Mouse (Mus musculus) neural tube, embryonic 13.5 days (tissue): Measurements from ENCODE around the gene Fyttd1. TPM values are rescaled to one million over a fixed set of nuclear protein-coding genes. Genes with fewer than 3 reads are reported as not detected.

Source experiments
- ATAC-seq: fragments of 200-750 bp; cut with Nextera tagmentation; 2 replicates; pipeline ENCODE4 v1.8.0; 2017; ENCODE audit warnings: low read depth, mild to moderate bottlenecking, moderate TSS enrichment, moderate library complexity
- H3K27ac ChIP-seq: fragments of 300-500 bp; sonication (generic); replicated peaks from 2 replicates; pipeline ENCODE4 v1.5.1; 2015; ENCODE audit warnings: moderate library complexity, mild to moderate bottlenecking, inconsistent platforms
- H3K27me3 ChIP-seq: fragments of 300-500 bp; sonication (generic); 2 replicates; pipeline ENCODE4 v1.6.1; 2015; ENCODE audit warnings: mild to moderate bottlenecking, inconsistent platforms
- H3K36me3 ChIP-seq: fragments of 300-500 bp; sonication (generic); 2 replicates; pipeline ENCODE4 v1.6.1; 2015; ENCODE audit warnings: mild to moderate bottlenecking, inconsistent platforms
- H3K4me1 ChIP-seq: fragments of 300-500 bp; sonication (generic); replicated peaks from 2 replicates; pipeline ENCODE4 v1.6.1; 2015; ENCODE audit warnings: inconsistent platforms
- H3K4me2 ChIP-seq: fragments of 300-500 bp; sonication (generic); 2 replicates; pipeline ENCODE4 v1.6.1; 2015; ENCODE audit warnings: inconsistent platforms, mild to moderate bottlenecking, moderate library complexity
- H3K4me3 ChIP-seq: fragments of 300-500 bp; sonication (generic); 2 replicates; pipeline ENCODE4 v1.5.1; 2015; ENCODE audit warnings: mild to moderate bottlenecking, inconsistent platforms
- H3K9ac ChIP-seq: fragments of 300-500 bp; sonication (generic); 2 replicates; pipeline ENCODE4 v1.6.1; 2015; ENCODE audit warnings: moderate library complexity, mild to moderate bottlenecking, inconsistent platforms
- H3K9me3 ChIP-seq: fragments of 300-500 bp; sonication (generic); 2 replicates; pipeline ENCODE4 v1.6.1; 2016; ENCODE audit warnings: inconsistent platforms
- WGBS: fragments of 180-500 bp; shearing (Covaris S2); methylation state at CpG from one replicate; pipeline ENCODE4 v1.1.7; 2015; 5-methylcytosine and 5-hydroxymethylcytosine counted together
- polyA plus RNA-seq: library from polyadenylated mRNA; unstranded; fragments of >200 nt; fragmentation: Nextera tagmentation; extraction: Ambion mirVana; gene quantifications from 2 replicates; pipeline ENCODE4 v1.2.1, GENCODE M21; 2015

Gene Fyttd1
- polyA plus RNA-seq, 1 experiment from 2014 or later, result 100 TPM

- no peaks in the 10 kb centered on the region for H3K9me3 ChIP-seq
- ATAC-seq, result peak; percentile 61
- no peak overlapping the region for H3K4me2 ChIP-seq
- 44% methylated on average over 6 of the region's 6 CpGs for WGBS
- H3K27ac ChIP-seq, result no peak overlapping the region; the same call in 1 of the 2 replicates
- no peaks in the 10 kb centered on the region; the same call in 1 of the 2 replicates for H3K4me1 ChIP-seq
- no peaks in the 10 kb centered on the region for H3K27me3 ChIP-seq
- H3K9ac ChIP-seq, result 0 out of 2 replicates have a peak overlapping the region, but pooled peaks have one; percentile 12
- H3K36me3 ChIP-seq, result peaks cover 28% of the 10 kb centered on the region
- H3K4me3 ChIP-seq, result no peak overlapping the region
Measured at GRCm38 (mm10) chr16:32954304-32954703, 77.0 kb downstream of the Fyttd1 start.

GRCm38 (mm10) chr16:32956889-32957288 is 79.6 kb downstream of the Fyttd1 start:
- H3K4me1 ChIP-seq, result no peaks in the 10 kb centered on the region; the same call in 1 of the 2 replicates
- no peak overlapping the region for H3K27ac ChIP-seq
- peaks cover 45% of the 10 kb centered on the region for H3K36me3 ChIP-seq
- no peak overlapping the region for H3K9ac ChIP-seq
- 62% methylated on average over 5 of the region's 5 CpGs for WGBS
- no peaks in the 10 kb centered on the region for H3K27me3 ChIP-seq
- no peak overlapping the region for H3K4me2 ChIP-seq
- H3K4me3 ChIP-seq, result no peak overlapping the region
- ATAC-seq, result no peak
- H3K9me3 ChIP-seq, result no peaks in the 10 kb centered on the region

Other genes starting within 250 kb of the Fyttd1 start
- gene Tnk2, start 233.6 kb upstream of the Fyttd1 start, polyA plus RNA-seq, result 20.0 and 21.4 TPM in 2 replicates
- not detected in 2 replicates for gene Muc4, start 141.6 kb upstream of the Fyttd1 start, polyA plus RNA-seq
- not detected in 2 replicates for gene Muc20, start 80.1 kb upstream of the Fyttd1 start, polyA plus RNA-seq
- not detected in 2 replicates for gene Smbd1, start 67.0 kb upstream of the Fyttd1 start, polyA plus RNA-seq
- gene Rubcn, start 266 bp downstream of the Fyttd1 start, polyA plus RNA-seq, result 27.6 and 28.3 TPM in 2 replicates
- 39.2 and 49.2 TPM in 2 replicates for gene Lrch3, start 36.6 kb downstream of the Fyttd1 start, polyA plus RNA-seq
- 4.1 and 5.5 TPM in 2 replicates for gene Iqcg, start 178.7 kb downstream of the Fyttd1 start, polyA plus RNA-seq
- 600 and 645 TPM in 2 replicates for gene Rpl35a, start 179.0 kb downstream of the Fyttd1 start, polyA plus RNA-seq
- 2.0 and 3.7 TPM in 2 replicates for gene Lmln, start 185.0 kb downstream of the Fyttd1 start, polyA plus RNA-seq